Mouse (Mus musculus) embryonic fibroblast, embryonic 13.5 days (primary cell): Measurements from ENCODE around the gene Tia1.

Experiments
- CTCF ChIP-seq: IDR thresholded peaks from 2 replicates; pipeline ENCODE4 v1.5.1; 2011; ENCODE audit warnings: mild to moderate bottlenecking, control low read depth, low read length, moderate library complexity, borderline replicate concordance; ENCODE audit not compliant: insufficient read depth
- POLR2A ChIP-seq: IDR thresholded peaks from 2 replicates; pipeline ENCODE4 v1.6.1; 2011; ENCODE audit warnings: low read depth, mild to moderate bottlenecking, control low read depth, low read length, moderate library complexity

DNA sequence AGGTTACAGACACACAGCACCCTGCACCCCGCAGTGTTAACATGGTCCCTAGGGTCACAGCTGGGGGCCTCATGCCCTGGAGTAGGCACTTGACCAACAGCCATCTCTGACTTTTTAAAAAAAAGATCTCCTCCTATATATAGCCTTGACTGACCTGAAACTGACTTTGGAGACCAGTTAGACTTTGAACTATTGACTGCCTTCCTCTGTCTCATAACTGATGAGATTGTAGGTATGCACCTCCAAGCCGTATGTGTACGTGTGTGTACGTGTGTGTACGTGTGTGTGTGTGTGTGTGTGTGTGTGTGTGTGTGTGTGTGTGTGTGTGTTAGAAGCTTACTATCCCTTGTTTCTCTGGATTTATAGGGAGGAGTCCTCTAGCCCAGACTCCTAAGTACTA is 77.9 kb downstream of the Tia1 start:
- TF ChIP-seq CTCF: no peak
- no peak for TF ChIP-seq POLR2A
